Mouse (Mus musculus): ENCODE measurements around the gene Tanc2.

Tanc2 gene

DNA sequence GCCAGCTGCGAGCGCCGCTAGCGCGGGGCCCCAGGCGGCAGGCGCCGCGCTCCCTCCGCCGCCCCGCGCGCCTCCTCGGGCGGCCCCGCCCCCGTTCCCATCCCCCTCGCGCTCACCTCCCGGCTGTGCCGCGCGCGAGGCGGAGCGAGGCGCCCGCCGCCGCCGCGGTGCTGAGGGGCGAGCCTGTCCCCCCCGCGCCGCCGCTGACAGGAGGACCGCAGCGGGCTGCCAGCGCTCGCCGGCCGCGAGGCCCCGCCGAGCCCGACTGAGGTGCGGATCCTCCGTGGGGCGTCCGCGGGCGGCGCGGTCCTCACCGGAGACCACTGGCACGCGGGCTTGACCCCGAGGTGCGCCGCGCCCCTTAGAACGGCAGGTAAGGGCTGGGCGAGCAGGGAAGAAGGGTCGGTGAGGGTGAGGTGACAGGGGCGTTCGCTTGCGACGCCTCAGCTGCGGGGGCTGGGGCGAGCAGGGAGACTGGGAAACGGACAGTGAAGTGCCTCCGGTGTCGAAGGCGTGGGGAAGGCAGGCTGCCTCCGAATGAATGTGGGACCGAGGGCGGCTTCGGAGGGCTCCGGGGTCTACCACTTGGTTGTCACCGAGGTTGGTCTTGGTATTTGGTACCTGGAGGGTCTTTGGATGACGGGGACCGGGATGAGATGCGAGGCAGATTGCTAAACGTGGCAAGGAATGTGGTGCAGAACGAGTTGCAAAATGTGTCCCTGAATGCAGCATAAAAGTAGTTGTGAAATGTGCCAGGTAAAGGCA lies at the start of gene Tanc2:
TSS of gene Tanc2 (plus strand) at position 110 of the 765 bp plus-strand sequence.
- peak; percentile 26 for DNase-seq

DNA sequence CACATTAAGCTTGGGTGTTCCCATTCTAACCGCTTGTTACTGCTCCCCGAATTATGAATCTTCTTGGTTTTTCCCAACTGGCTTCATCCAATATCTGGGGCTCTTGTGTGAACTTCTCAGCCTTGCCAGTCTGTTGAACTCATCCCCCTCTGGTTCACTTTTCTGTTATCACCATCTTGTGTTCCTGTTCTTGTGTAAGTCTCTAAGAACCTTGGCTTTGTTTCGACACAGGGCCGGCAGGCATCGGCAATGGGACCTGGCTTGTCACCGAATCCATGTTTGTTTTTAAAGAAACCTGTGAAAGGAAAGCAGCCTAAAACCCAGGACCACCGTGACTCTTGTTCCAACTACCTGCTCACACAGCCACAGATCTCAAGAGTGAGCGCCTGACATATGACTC lies 49.0 kb upstream of the Tanc2 start:
- no peak for DNase-seq

DNA sequence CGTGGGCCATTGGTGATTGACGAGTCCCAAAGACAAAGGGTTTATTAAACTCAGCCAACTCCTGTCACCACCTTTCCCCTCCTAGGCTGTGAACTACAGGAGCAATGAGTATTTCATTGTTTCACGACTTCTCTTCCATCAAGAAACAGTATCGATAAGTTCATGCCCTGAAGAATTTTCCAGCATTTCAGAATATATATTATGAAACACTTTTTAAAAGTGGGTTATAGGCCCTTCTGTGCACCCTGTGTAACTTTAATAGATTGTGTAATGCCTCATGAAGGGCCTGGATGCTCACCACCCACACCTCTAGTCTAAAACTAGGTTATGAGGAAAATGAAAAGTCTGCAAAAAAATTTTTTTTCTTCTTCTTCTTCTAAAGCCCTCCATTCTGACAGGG lies 48.4 kb upstream of the Tanc2 start:
- DNase-seq, result no peak

DNA sequence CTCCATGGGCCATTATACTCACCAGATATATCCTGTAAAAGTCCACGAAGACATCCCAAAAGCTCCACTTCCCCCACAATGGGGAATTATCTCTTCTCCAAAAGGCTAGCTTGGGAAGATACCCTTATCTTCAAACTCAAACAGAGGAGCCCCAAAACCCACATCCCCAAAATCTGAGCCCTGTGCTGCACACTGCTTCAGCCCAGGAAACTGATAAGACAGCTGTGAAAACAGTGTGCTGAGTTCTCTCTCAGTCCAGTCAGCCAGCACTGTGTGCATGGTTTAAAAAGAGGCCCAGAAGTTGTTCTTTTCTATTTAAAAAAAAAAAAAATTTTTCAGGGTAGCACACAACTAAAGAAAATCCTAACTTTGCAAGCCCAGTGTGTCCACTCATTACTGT lies 47.7 kb upstream of the Tanc2 start:
- no peak for DNase-seq

DNA sequence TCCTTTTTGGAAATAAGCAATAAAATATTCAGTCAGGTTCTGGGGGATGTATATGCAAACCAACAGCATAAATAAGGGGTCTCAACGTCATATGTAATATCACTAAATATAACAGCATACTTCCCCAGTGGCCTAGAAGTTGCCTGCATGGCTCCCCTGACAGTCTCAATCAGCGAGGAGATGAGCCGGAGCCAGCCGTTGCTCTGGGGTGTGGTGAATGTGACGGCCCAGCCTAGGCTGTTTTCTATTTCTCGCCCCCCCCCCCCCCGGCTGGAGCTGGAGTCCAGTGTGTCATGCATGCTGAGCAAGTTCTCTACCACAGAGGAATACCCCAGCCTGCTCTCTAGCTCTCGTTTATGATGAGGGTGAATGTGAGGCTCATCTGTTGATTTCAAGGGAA lies 44.0 kb upstream of the Tanc2 start:
- no peak for DNase-seq

DNA sequence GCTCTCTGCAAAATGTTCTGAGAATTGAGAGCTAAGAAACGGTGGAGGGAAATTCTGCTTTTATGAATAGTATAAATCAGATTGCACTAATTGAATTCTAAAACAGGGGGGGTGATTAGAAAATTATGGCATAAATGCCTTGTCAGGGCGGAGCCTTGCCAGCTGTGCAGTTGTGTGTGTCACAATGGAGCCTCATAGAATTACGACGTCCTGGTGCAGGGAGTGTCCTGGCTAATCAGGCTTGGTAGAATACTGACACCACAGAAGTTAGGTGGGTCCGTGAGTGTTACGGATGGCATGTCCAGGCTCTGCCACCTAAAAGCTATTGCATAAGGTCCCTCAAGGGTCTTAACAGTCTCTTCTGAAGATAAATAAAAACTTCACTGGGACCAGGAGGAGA lies 43.4 kb upstream of the Tanc2 start:
- no peak for DNase-seq

DNA sequence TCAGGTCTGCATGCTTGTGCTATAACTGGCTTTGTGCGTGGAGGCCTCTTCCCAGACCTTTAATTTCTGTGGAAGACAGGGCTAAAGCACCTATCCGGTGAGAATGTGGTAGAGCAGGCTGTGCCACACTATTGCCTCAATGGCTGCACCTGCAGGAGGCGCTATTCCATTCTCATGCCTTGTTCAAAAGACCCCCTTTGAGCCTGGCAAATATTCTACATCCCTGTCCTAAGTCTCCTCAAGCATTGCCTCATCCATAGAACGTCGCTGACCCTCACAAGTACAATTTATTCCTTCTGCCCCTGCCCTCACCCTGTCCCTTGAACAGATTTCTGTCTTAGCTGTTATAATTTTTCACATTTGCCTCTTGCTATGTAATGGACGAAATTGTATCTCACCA lies 41.4 kb upstream of the Tanc2 start:
- no peak for DNase-seq

DNA sequence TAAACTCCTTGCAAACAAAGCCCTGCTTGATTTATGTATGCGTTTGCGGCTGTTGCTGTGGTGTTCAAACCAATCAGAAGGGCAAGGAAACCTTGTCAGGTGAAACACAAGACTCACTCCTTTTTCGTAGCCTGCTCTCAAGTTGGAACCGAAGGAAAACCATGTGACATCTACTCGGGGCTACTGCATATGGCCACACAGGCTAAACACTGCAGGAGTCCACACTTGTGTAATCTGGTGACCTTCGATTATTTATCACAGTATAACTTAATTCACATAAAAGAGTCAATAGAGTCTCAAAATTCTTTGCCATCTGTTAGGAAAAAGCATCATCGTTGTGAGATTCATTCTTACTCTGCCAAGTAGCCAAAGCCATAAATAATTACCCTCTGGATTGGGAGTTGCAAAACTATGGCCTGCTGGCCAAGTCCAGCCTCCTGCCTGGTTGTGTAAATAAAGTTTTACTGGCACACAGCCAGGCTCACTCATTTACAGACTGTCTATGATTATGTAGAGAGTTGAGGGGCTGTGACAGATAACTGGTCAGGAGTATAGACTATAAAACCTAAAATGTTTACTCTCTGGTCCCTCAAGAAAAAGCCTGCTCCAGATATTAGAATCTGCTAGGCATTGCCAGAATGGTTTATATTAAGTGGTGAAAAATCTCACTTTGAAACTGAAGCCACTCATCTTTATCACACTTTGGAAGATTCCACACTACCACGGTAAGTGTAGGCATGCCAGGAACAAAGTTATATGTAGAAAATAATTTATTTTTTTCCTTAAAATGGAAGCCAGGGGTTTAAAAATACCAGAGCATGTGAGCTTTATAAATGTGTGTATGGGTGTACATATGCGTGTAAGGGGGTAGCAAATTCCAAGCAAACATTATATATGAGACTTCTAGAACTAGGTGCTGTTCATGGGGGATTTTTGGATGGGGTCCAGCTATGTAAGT lies 40.3 kb upstream of the Tanc2 start:
- no peak for DNase-seq

DNA sequence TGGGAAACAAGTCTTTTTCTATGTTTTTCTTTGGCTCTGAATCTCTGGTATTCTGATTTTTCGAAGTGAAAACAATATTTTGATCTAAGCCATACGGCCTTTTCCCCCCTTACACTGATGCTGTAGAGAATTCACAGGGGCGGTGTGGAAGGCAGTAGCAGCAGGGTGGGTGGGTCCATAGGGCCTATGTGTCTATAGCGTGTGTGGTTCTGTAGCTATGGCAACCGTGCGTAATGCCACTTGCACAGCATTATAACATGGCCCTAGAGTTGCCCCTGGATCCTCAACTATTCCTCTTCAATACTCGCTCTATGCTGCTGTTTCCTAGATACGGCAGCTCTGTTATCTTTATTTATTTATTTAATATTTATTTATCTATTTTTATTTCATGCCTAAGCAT lies 32.5 kb upstream of the Tanc2 start:
- DNase-seq, result no peak

DNA sequence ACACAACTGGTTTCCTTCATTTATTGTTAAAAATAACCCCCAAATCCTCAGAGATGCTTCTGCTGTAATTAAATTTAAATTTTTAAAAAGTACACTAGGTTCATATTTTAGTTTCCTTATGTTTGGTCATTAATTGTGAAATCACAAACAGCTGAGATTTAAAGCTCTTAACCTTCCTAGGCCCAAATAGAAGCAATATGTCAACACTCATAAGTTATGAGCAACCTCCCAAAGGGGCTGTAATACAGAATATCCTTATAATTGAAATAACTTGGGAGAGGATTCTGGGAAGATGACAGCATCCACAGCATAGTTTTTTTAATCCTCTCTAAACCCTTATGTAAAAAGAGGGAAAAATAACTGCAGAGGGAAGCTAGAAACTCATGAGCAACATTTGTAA lies 31.7 kb upstream of the Tanc2 start:
- no peak for DNase-seq

DNA sequence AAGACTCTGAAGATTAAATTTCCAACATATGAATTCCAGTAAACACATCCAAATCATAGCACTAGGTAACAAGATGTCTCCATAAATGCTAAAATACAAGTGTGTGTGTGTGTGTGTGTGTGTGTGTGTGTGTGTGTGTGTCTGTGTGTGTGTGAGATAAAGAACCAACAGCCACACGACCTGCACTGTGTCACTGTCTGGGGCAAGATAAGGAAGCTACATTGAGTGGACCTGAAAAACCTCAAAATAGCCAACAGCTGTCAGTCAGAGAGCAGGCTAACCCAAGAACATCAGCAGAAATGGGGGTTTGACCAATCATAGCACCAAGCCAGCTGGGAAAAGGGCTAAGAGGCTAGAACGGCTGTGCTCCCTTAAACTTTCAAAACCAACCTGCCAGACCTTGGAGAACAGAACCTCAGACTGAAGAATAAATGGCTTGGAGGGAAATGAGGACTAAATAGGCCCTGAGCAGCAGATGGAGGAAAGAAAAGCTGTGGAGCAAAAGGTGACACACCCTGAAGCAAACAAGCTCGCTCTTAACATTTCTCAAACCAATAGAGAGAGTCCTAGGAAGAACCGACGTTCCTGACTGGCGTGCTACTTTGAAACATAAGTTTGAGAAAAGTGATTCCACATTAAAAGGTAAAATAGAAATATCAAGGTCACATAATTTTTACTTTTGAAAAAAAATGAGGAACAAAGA lies 30.8 kb upstream of the Tanc2 start:
- no peak for DNase-seq

DNA sequence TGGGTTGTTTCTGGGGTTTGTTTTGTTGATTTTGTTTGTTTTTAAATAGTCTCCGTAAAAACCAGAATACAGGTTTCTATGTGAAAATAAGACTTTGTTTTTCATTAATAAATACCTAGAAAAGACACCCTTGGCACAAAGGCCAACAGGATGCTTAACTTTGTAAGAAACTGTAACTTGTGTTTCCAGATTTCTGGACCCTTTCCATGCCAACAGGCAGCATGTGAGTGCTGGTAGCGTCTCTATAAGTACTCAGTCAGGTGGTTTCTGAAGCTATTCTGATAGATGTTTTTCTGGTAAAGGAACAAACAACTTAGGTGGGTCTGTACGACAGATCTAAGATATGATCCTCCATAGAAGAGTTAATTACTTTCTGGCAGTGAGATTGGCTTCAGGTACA lies 26.2 kb upstream of the Tanc2 start:
- DNase-seq, result no peak

DNA sequence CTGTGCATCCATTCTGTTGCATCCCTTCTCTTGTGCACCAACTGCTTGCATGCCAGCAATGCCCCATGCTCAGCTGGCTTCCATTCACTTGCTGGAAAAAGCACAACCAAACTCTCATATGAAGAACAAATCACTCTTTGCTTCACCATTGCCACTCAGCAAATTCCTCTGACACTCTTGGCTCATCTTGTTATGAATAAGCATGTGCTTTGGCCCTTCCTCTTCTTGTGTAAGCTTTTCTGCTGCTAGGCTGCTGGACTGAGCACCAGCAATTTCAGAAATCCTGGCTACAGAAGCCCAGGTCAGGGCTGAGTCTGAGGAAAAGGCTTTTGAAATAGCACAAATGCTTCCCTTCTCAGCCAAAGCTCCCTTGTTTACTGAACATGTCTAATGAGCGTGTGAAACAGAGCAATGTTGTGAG lies 22.6 kb upstream of the Tanc2 start:
- no peak for DNase-seq

DNA sequence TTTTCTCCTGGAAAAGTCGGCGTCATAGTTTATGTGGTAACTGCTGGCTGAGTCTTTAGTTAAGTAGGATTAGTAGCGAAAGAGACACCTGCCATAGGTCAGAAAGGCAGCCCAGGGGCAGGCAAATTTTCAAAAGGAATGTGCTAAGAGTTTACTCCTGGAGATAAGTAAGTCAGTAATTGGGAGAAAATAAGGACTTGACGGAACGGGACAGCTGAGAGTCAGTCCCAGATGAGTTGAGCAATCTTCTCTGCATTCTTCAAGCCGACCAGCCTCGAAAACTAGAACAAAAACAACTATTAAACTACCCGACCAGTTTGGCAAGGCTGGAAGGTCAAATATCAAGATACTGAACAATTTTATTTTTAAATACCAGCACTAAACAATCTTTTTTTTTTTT lies 17.8 kb upstream of the Tanc2 start:
- DNase-seq, result no peak

DNA sequence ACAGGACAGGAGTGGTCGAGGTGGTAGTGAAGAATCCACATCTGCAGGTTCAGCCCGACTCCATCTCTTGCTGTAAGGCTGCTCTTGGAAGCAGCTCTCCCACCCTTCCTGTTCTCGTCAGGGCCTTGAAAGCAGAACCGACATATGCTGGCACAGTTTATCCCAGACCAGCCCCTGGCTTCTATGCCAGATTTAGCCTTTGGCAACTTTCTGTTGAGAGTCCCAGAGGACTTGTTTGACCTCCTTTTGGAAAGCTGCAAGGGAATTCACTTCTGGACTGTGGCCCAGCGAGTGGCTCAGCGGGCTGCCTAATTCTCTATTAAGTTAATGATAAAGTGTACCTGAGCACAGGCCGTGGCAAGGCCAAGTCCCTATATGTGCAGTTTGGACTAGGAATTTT lies 15.5 kb upstream of the Tanc2 start:
- peak; percentile 11 for DNase-seq

DNA sequence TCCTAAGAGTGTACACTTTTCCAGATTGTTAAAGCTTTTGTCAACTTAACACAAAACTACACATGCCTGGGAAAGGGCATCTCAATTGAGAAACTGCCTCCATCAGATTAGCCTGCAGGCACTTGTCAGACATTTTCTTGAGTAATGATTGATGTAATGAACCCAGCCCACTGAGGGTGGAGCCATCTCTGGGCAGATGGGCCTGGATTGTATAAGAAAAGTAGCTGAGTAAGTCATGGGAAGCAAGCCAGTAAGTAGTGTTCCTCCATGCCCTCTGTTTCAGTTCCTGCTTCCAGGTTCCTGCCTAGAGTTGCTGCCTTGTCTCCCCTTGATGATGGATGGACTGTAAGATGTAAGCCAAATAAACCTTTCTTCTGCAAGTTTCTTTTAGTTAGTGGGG lies 12.6 kb upstream of the Tanc2 start:
- no peak for DNase-seq

DNA sequence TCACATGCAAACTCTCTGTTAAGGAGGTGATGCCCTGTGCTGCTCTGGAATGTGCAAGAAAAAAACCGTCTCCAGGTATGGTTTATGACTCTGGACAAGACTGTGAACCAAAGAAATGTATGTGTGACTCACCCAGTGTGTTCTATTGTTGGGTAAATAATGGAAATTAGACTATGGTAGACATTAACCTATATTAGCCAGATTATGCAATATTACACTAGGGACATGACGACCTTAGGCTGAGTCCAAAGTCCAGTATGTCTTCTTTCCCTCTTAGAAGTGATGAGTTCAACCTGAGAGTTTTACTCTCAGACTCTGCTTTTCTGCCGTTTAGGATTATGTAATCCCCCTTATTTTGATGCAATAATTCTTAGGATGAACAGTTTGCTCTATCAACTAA lies 7.8 kb upstream of the Tanc2 start:
- DNase-seq, result no peak

DNA sequence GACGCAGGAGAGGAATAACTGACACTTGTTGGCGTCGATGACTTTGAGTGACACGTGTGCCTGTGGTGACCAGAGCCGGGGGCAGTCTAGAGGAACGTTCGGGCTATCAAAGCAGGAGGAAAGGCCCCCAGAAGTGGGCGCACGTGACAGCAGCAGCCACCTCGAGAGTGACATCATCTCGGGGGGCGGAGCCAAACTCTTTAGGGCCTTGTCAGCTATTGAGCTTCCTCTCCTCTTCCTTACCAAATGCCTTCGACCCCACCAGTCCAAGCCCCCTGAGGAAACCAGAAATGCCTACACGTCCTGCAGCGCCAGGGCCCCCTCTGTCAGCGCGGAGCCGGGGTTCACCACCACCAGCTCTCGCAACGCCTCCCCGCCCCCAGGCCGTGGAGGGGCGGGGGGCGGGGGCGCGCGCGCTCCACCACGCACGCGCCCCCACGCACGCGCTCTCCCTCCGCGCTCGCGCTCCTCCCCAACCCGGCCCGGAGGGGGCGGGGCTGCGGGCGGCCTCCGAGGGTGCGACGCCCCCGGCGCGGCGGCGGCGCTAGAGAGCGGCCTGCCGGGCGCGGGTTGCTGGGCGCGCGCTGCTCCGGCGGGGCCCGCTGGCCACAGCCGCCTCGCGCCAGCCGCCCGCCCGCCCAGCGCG lies 432 bp upstream of the Tanc2 start:
- DNase-seq, result peak; percentile 81

DNA sequence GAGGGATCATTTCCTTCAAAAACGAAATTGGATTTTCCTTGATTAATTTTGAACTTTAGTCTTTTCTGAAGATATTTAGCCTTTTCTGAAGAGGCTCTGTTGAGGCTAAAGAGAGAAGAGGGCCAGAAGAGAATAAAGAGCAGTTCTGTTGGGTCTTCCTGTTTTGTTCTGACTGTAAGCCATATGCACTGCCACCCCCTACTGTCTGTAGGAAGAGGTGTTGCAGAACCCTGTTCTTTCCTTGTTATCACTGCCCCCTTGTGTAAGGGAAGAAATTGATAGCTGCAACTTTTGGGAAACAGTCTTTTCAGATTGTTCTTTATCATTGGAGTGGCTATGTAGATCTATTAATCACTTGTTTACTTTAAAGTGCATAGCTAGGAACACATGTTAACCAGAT lies 2.1 kb downstream of the Tanc2 start:
- DNase-seq, result peak; percentile 28

DNA sequence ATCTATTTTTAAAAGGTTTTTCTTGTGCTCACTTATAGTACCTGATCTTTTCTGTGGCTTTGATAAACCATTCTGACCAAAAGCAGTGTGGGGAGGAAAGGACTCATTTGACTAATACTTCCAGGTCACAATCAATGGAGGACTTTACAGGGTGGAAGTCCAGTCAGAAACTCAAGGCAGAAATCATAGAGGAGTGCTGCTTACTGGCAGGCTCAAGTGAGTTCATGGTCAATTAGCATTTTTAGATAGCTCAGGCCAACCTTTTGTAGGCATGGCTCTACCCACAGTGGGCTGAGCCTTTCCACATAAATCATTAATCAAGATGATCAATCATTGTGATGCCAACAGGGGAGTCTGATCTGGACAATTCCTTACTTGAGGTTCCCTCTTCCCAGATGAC lies 12.4 kb downstream of the Tanc2 start:
- DNase-seq, result no peak

DNA sequence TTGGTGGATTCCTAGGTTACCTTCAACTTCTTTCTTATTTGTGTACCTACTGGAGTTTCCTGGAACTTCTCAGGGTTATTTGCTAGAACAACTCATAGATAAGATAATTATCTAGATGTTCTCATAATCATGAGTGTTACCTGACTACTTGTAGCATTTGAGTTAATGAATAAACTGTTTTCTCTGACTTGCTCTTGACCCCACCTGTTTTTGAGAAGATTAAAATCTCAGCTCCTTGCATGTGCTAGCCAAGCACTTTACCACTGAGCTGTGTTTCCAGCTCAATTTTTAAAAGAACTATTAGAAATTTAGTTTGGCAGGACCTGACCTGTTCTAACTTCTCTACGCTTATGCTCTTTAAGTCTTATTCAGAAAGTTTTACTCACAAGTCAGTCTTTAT lies 36.4 kb downstream of the Tanc2 start:
- DNase-seq, result no peak

DNA sequence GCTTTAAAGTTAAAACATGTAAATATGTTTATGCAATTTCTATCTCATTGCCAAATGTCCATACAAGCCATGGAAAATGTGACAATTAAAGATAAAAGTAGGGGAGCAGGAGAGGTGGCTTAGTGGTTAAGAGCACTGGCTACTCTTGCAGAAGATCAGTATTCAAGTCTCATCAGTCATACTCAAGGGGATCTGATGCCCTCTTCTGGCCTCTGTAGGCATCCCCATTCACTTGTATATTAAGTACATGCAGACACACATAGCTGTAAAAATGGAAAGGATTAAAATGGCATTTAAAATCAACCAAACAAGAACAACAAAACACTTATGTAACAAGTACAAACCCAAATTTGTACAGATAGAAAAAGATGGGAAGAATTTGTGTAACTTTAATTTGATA lies 54.2 kb downstream of the Tanc2 start:
- DNase-seq, result no peak

DNA sequence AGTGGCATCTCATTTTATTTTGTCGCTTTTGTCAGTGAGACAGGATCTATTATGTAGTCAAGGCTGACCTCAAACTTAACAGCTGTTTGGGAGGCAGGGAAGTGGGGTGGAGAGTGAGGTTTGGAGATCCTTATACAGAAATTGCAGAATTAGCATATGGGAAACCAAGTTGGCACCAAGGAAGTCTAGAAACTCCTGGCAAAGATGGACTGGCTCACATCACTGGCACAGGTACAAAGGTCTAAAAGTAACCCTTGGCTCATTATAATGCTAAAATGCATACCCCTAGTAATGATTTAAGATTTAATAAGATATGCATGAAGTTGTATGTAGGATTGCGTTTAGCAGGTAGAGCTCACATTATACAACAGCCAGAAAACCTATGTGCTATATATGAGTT lies 58.2 kb downstream of the Tanc2 start:
- no peak for DNase-seq
